9 mouse cellular contexts compared by ENCODE assay signal in genomic region chr4:106622030-106622493, GRCm38 (mm10). TPM values are rescaled to one million over a fixed set of nuclear protein-coding genes. Genes with fewer than 3 reads are reported as not detected.
A peak's percentile ranks its signal among the peaks of the same experiment; 100 is the strongest.
DNase-seq lines count a peak whose midpoint lies in the region; ATAC-seq and TF ChIP-seq lines count a peak whose summit lies in the region.
"Had no signal": no experiment of that assay in that cellular context is flagged by ENCODE, and none has a peak within 500 bp of the region (broad histone marks: within the 10 kb centered on the region; RNA-seq: fewer than 3 reads in every experiment).

Ttc22 (plus strand) TSS chr4:106622432.

- 0 out of 2 replicates have a peak within 1 kb of the TSS, but pooled peaks have one; percentile 9 for H3K4me2 ChIP-seq in forebrain, embryonic 15.5 days (replicated peaks)
- no peak within 1 kb of the TSS for H3K4me2 ChIP-seq in forebrain, embryonic 11.5 days (ENCODE audit: low read depth, low read length, severe bottlenecking)
- peak within 1 kb of the TSS; percentile 54 for H3K4me2 ChIP-seq in intestine, embryonic 15.5 days (replicated peaks)
- H3K4me2 ChIP-seq in lung, embryonic 15.5 days = peak within 1 kb of the TSS; percentile 58

- H3K9ac ChIP-seq in forebrain, embryonic 15.5 days (replicated peaks) = no peak within 1 kb of the TSS
- no peak within 1 kb of the TSS for H3K9ac ChIP-seq in forebrain, embryonic 11.5 days (ENCODE audit: low read length)
- peak within 1 kb of the TSS; percentile 18 for H3K9ac ChIP-seq in intestine, embryonic 15.5 days
- no peak within 1 kb of the TSS for H3K9ac ChIP-seq in lung, embryonic 15.5 days

- WGBS in forebrain, embryonic 15.5 days = 25% methylated on average over 16 of the region's 16 CpGs
- 32% methylated on average over 16 of the region's 16 CpGs for WGBS in forebrain, embryonic 11.5 days
- 12% methylated on average over 16 of the region's 16 CpGs for WGBS in intestine, embryonic 15.5 days
- 15% methylated on average over 16 of the region's 16 CpGs for WGBS in lung, embryonic 15.5 days

- no peak for ATAC-seq in forebrain, embryonic 15.5 days (replicated peaks)
- ATAC-seq in forebrain, embryonic 11.5 days (replicated peaks; ENCODE audit: low FRiP score) = no peak
- peak; percentile 87 for ATAC-seq in intestine, embryonic 15.5 days
- no peak for ATAC-seq in lung, embryonic 15.5 days (ENCODE audit: borderline replicate concordance, extremely low read depth, low FRiP score, low TSS enrichment)

- intact Hi-C loops in left cerebral cortex, postnatal 36 days (cut with DNase I) = no loop called here

- no peak within 1 kb of the TSS for H3K27ac ChIP-seq in forebrain, embryonic 15.5 days (replicated peaks)
- no peak within 1 kb of the TSS for H3K27ac ChIP-seq in forebrain, embryonic 11.5 days (ENCODE audit: low read depth, low read length)
- peak within 1 kb of the TSS; percentile 74 for H3K27ac ChIP-seq in intestine, embryonic 15.5 days
- no peak within 1 kb of the TSS for H3K27ac ChIP-seq in lung, embryonic 15.5 days

- H3K27me3 ChIP-seq in forebrain, embryonic 15.5 days = peaks cover 31% of the 10 kb centered on the region
- peaks cover 24% of the 10 kb centered on the region for H3K27me3 ChIP-seq in forebrain, embryonic 11.5 days (ENCODE audit: control insufficient read depth, insufficient read depth, low read length)
- peaks cover 47% of the 10 kb centered on the region for H3K27me3 ChIP-seq in E14TG2a.4 (ENCODE audit: insufficient read depth, low read length)
- H3K27me3 ChIP-seq in intestine, embryonic 15.5 days (replicated peaks) = peaks cover 27% of the 10 kb centered on the region
- H3K27me3 ChIP-seq in lung, embryonic 15.5 days = peaks cover 50% of the 10 kb centered on the region

- DNase-seq in forebrain, embryonic 11.5 days (ENCODE audit: low spot score) = no peak
- no peak for DNase-seq in right cerebral cortex, postnatal 36 days (ENCODE audit: low spot score in 2 of 2)
- no peak for DNase-seq in left cerebral cortex, postnatal 36 days (ENCODE audit: low spot score in 2 of 2)
- no peak for DNase-seq in layer of hippocampus, adult 11-12 months (ENCODE audit: low spot score)

- H3K36me3 ChIP-seq in forebrain, embryonic 15.5 days = no peaks in the 10 kb centered on the region
- H3K36me3 ChIP-seq in forebrain, embryonic 11.5 days (ENCODE audit: control insufficient read depth, insufficient read depth, low read length) = no peaks in the 10 kb centered on the region
- no peaks in the 10 kb centered on the region for H3K36me3 ChIP-seq in E14TG2a.4 (ENCODE audit: insufficient read depth, low read length)
- no peaks in the 10 kb centered on the region for H3K36me3 ChIP-seq in intestine, embryonic 15.5 days
- no peaks in the 10 kb centered on the region for H3K36me3 ChIP-seq in lung, embryonic 15.5 days

- H3K4me1 ChIP-seq in forebrain, embryonic 15.5 days = peaks cover 9% of the 10 kb centered on the region
- H3K4me1 ChIP-seq in forebrain, embryonic 11.5 days (replicated peaks; ENCODE audit: control insufficient read depth, insufficient read depth, low read length) = 0 out of 2 replicates have a peak, but pooled peaks cover under 1% of the 10 kb centered on the region
- H3K4me1 ChIP-seq in E14TG2a.4 (replicated peaks; ENCODE audit: low read depth, low read length) = peaks cover 48% of the 10 kb centered on the region
- peaks cover 11% of the 10 kb centered on the region for H3K4me1 ChIP-seq in intestine, embryonic 15.5 days (replicated peaks)
- H3K4me1 ChIP-seq in lung, embryonic 15.5 days = peaks cover 14% of the 10 kb centered on the region; the same call in 1 of the 2 replicates

- no peak for TF ChIP-seq CTCF in E14TG2a.4 (conservative IDR thresholded peaks at IDR 0.05; ENCODE audit: low read length)

- no peak within 1 kb of the TSS for H3K4me3 ChIP-seq in forebrain, embryonic 15.5 days
- no peak within 1 kb of the TSS for H3K4me3 ChIP-seq in forebrain, embryonic 11.5 days (ENCODE audit: low read depth, low read length)
- H3K4me3 ChIP-seq in E14TG2a.4 (replicated peaks; ENCODE audit: low read length) = peak within 1 kb of the TSS; percentile 79
- peak within 1 kb of the TSS; percentile 27 for H3K4me3 ChIP-seq in intestine, embryonic 15.5 days (replicated peaks)
- peak within 1 kb of the TSS; percentile 24 for H3K4me3 ChIP-seq in lung, embryonic 15.5 days

- H3K9me3 ChIP-seq in forebrain, embryonic 15.5 days = no peaks in the 10 kb centered on the region
- no peaks in the 10 kb centered on the region for H3K9me3 ChIP-seq in forebrain, embryonic 11.5 days (ENCODE audit: control insufficient read depth, low read length)
- no peaks in the 10 kb centered on the region for H3K9me3 ChIP-seq in E14TG2a.4 (ENCODE audit: low read length)
- no peaks in the 10 kb centered on the region for H3K9me3 ChIP-seq in intestine, embryonic 15.5 days
- H3K9me3 ChIP-seq in lung, embryonic 15.5 days = no peaks in the 10 kb centered on the region

RNA-seq across cellular contexts. Expression of gene Ttc22, which starts in this region (rescaled TPM):
- 0.34 and 0.62 TPM in 2 replicates for polyA plus RNA-seq in forebrain, embryonic 15.5 days (2015; fragmentation: Nextera tagmentation; extraction: Ambion mirVana)
- 0.07 TPM in 1 of 2 replicates, not detected in the other for polyA plus RNA-seq in forebrain, embryonic 11.5 days (2014; fragmentation: Nextera tagmentation; extraction: Ambion mirVana)
- 8.6 and 10.1 TPM in 2 replicates for polyA plus RNA-seq in intestine, embryonic 15.5 days (2015; fragmentation: Nextera tagmentation; extraction: Ambion mirVana)
- 1.1 TPM in 2 replicates for polyA plus RNA-seq in lung, embryonic 15.5 days (2015; fragmentation: Nextera tagmentation; extraction: Ambion mirVana)
- 1 to 10 TPM; 1.0 to 1.7 TPM for total RNA-seq in left cerebral cortex, postnatal 36 days (2021)
- polyA plus RNA-seq: C2C12 had no signal

Comparison
In these comparisons a context has a peak if more than half of its experiments do, and no peak if none do; other contexts are left out.
1. H3K4me3 ChIP-seq: peak in E14TG2a.4 (single experiment), intestine, embryonic 15.5 days (single experiment) and lung, embryonic 15.5 days (single experiment); none in forebrain, embryonic 15.5 days (single experiment) and forebrain, embryonic 11.5 days (single experiment).